Comparison of ENCODE assay signal across 8 mouse cellular contexts in genomic region chr14:118089806-118090392, GRCm38 (mm10). TPM values are rescaled to one million over a fixed set of nuclear protein-coding genes. Genes with fewer than 3 reads are reported as not detected.
DNase-seq lines count a peak whose midpoint lies in the region; ATAC-seq and TF ChIP-seq lines count a peak whose summit lies in the region.

No protein-coding gene starts in this region.

- TF ChIP-seq EP300 in CH12.LX (IDR thresholded peaks at IDR 0.05; ENCODE audit: low read length), result no peak

- under 1% methylated on average over 18 of the region's 18 CpGs for WGBS in embryonic facial prominence, embryonic 14.5 days
- WGBS in limb, embryonic 11.5 days, result 2% methylated on average over 18 of the region's 18 CpGs

- DNase-seq in frontal cortex, postnatal 10 days (ENCODE audit: low spot score in 2 of 2), result no peak
- no peak for DNase-seq in CH12.LX (ENCODE audit: extremely low read depth)
- peak; percentile 17 for DNase-seq in embryonic facial prominence, embryonic 14.5 days (ENCODE audit: low spot score)
- DNase-seq in limb, embryonic 11.5 days (ENCODE audit: low spot score), result peak; percentile 23
- DNase-seq in B cell, adult 2 months, result no peak
- no peak for DNase-seq in left cerebral cortex, postnatal 36 days (ENCODE audit: low spot score in 2 of 2)

- no peak for TF ChIP-seq RAD21 in CH12.LX (IDR thresholded peaks at IDR 0.05; ENCODE audit: low read depth, low read length)

- dilution Hi-C loops in CH12.LX (cut with MboI; ENCODE audit: extremely low pct_ligation_motif_present, extremely low pct_unique_long_range_greater_than_20kb, low sequenced_read_pairs), result no loop called here

- no peak for TF ChIP-seq CTCF in CH12.LX (conservative IDR thresholded peaks at IDR 0.05 in 1 of 2, IDR thresholded peaks at IDR 0.05 in 1 of 2; ENCODE audit: low read depth in 2 of 2, low read length in 2 of 2)

- no peaks in the 10 kb centered on the region for H3K9me3 ChIP-seq in CH12.LX (replicated peaks; ENCODE audit: low read length)
- H3K9me3 ChIP-seq in embryonic facial prominence, embryonic 14.5 days (ENCODE audit: control insufficient read depth, low read length), result no peaks in the 10 kb centered on the region
- no peaks in the 10 kb centered on the region for H3K9me3 ChIP-seq in limb, embryonic 11.5 days (ENCODE audit: control insufficient read depth, low read length)

- H3K27me3 ChIP-seq in CH12.LX (replicated peaks), result peaks cover 8% of the 10 kb centered on the region
- no peaks in the 10 kb centered on the region for H3K27me3 ChIP-seq in embryonic facial prominence, embryonic 14.5 days (replicated peaks; ENCODE audit: control insufficient read depth, insufficient read depth, low read length)
- H3K27me3 ChIP-seq in limb, embryonic 11.5 days (ENCODE audit: control insufficient read depth, insufficient read depth, low read length), result no peaks in the 10 kb centered on the region

- H3K79me2 ChIP-seq in CH12.LX (replicated peaks; ENCODE audit: control insufficient read depth, extremely low read depth, insufficient read depth, poor library complexity, severe bottlenecking), result no peaks in the 10 kb centered on the region

- in situ Hi-C loops in CH12.LX (cut with MboI; ENCODE audit: low pct_ligation_motif_present, low pct_unique_long_range_greater_than_20kb, low sequenced_read_pairs), result loop anchor here (5.0 kb wide), 1 partner anchor 47 kb away; the partner anchor contains the start of gene Gpr180

- peak overlapping the region; percentile 58 for H3K9ac ChIP-seq in CH12.LX (ENCODE audit: insufficient read depth, low read depth)
- H3K9ac ChIP-seq in embryonic facial prominence, embryonic 14.5 days (ENCODE audit: low read depth, low read length), result peak overlapping the region; percentile 70
- peak overlapping the region; percentile 55; the same call in 1 of the 2 replicates for H3K9ac ChIP-seq in limb, embryonic 11.5 days (ENCODE audit: low read length)

- TF ChIP-seq POLR2A in CH12.LX (IDR thresholded peaks at IDR 0.05; ENCODE audit: low read depth, low read length), result no peak

- intact Hi-C loops in left cerebral cortex, postnatal 36 days (cut with DNase I), result loop anchor here (5.0 kb wide), 1 partner anchor 88 kb away; no protein-coding TSS in a partner anchor

- peak; percentile 61 for ATAC-seq in frontal cortex, adult (ENCODE audit: low TSS enrichment)
- ATAC-seq in embryonic facial prominence, embryonic 14.5 days (ENCODE audit: low read depth), result peak; percentile 34; the same call in 1 of the 2 replicates
- ATAC-seq in limb, embryonic 11.5 days (ENCODE audit: insufficient number of reproducible peaks, low FRiP score, low TSS enrichment, low read depth), result peak; percentile 49; the same call in 1 of the 2 replicates
- ATAC-seq in monocyte, adult 5-6 weeks (replicated peaks; ENCODE audit: insufficient number of reproducible peaks, low FRiP score, low TSS enrichment, poor library complexity, severe bottlenecking), result 0 out of 2 replicates have a peak, but pooled peaks have one; percentile 8

- peak overlapping the region; percentile 82 to 91 (median 85) for H3K4me3 ChIP-seq in CH12.LX (replicated peaks in 1 of 3; ENCODE audit: low read depth in 2 of 3, low read length in 2 of 3, poor library complexity in 1 of 3)
- peak overlapping the region; percentile 57 for H3K4me3 ChIP-seq in embryonic facial prominence, embryonic 14.5 days (ENCODE audit: low read depth, low read length)
- peak overlapping the region; percentile 58 for H3K4me3 ChIP-seq in limb, embryonic 11.5 days (ENCODE audit: low read depth, low read length)

- H3K4me2 ChIP-seq in CH12.LX (ENCODE audit: insufficient read depth, low read depth, poor library complexity, severe bottlenecking), result peak overlapping the region; percentile 88
- H3K4me2 ChIP-seq in embryonic facial prominence, embryonic 14.5 days (ENCODE audit: low read depth, low read length), result peak overlapping the region; percentile 78
- H3K4me2 ChIP-seq in limb, embryonic 11.5 days (ENCODE audit: low read depth, severe bottlenecking), result peak overlapping the region; percentile 62

- H3K36me3 ChIP-seq in CH12.LX (replicated peaks in 1 of 2; ENCODE audit: control insufficient read depth in 1 of 2, insufficient read depth in 1 of 2, low read length in 1 of 2), result no peaks in the 10 kb centered on the region
- no peaks in the 10 kb centered on the region for H3K36me3 ChIP-seq in embryonic facial prominence, embryonic 14.5 days (ENCODE audit: control insufficient read depth, insufficient read depth, low read length)
- no peaks in the 10 kb centered on the region for H3K36me3 ChIP-seq in limb, embryonic 11.5 days (ENCODE audit: control insufficient read depth, insufficient read depth, low read length)

- H3K4me1 ChIP-seq in CH12.LX (ENCODE audit: control insufficient read depth in 1 of 2, insufficient read depth in 2 of 2), result peaks cover 13 to 36% of the 10 kb centered on the region in 2 experiments
- peaks cover 5% of the 10 kb centered on the region; the same call in 1 of the 2 replicates for H3K4me1 ChIP-seq in embryonic facial prominence, embryonic 14.5 days (ENCODE audit: control insufficient read depth, insufficient read depth, low read length)
- H3K4me1 ChIP-seq in limb, embryonic 11.5 days (ENCODE audit: control insufficient read depth, insufficient read depth, low read length), result 0 out of 2 replicates have a peak, but pooled peaks cover 3% of the 10 kb centered on the region

- no peak overlapping the region for H3K27ac ChIP-seq in CH12.LX (ENCODE audit: insufficient read depth, low read depth)
- peak overlapping the region; percentile 36; the same call in 1 of the 2 replicates for H3K27ac ChIP-seq in embryonic facial prominence, embryonic 14.5 days (replicated peaks; ENCODE audit: low read depth, low read length)
- H3K27ac ChIP-seq in limb, embryonic 11.5 days (replicated peaks; ENCODE audit: low read depth, low read length), result no peak overlapping the region

TF ChIP-seq in CH12.LX, 34 proteins besides CTCF, POLR2A, EP300 and RAD21:
- TF ChIP-seq MEF2A (IDR thresholded peaks at IDR 0.05; ENCODE audit: borderline replicate concordance, low read depth, low read length), result no peak
- no peak for TF ChIP-seq USF1 (IDR thresholded peaks at IDR 0.05; ENCODE audit: low read depth, low read length)
- TF ChIP-seq MXI1 (IDR thresholded peaks at IDR 0.05; ENCODE audit: low read depth, low read length), result peak; percentile 59; the same call in 1 of the 2 replicates
- TF ChIP-seq SMC3 (IDR thresholded peaks at IDR 0.05; ENCODE audit: low read depth, low read length), result no peak
- TF ChIP-seq TCF12 (IDR thresholded peaks at IDR 0.05; ENCODE audit: low read depth, low read length), result no peak
- no peak for TF ChIP-seq SIN3A (IDR thresholded peaks at IDR 0.05; ENCODE audit: low read length)

RNA-seq across cellular contexts. Expression of gene Dct, which starts 37.9 kb away (rescaled TPM):
- not detected in 2 replicates for total RNA-seq in CH12.LX (2012; rRNA removed)
- not detected in 2 replicates for total RNA-seq in CH12.LX (2014; rRNA removed)
- polyA plus RNA-seq in CH12.LX (2012; ENCODE audit: insufficient read length, low read depth), result 0.23 and 0.34 TPM in 2 replicates
- 9.1 and 10.9 TPM in 2 replicates for polyA plus RNA-seq in embryonic facial prominence, embryonic 14.5 days (2014; fragmentation: Nextera tagmentation; extraction: Ambion mirVana)
- polyA plus RNA-seq in limb, embryonic 11.5 days (2014; fragmentation: Nextera tagmentation; extraction: Ambion mirVana), result 1.5 and 1.6 TPM in 2 replicates
- not detected in 3 replicates for total RNA-seq in monocyte, adult 5-6 weeks (2017)
- total RNA-seq in left cerebral cortex, postnatal 36 days (2021), result under 1 TPM; 0.52 TPM

RNA-seq across cellular contexts. Expression of gene Tgds, which starts 42.7 kb away (rescaled TPM):
- total RNA-seq in CH12.LX (2012; rRNA removed) (19.5 and 20.7 TPM in 2 replicates), CH12.LX (2014; rRNA removed) (29.3 and 29.4 TPM in 2 replicates)
- 18.6 and 21.0 TPM in 2 replicates for polyA plus RNA-seq in CH12.LX (2012; ENCODE audit: insufficient read length, low read depth)
- 38.3 and 42.0 TPM in 2 replicates for polyA plus RNA-seq in embryonic facial prominence, embryonic 14.5 days (2014; fragmentation: Nextera tagmentation; extraction: Ambion mirVana)
- polyA plus RNA-seq in limb, embryonic 11.5 days (2014; fragmentation: Nextera tagmentation; extraction: Ambion mirVana), result 37.0 and 38.7 TPM in 2 replicates
- total RNA-seq in monocyte, adult 5-6 weeks (2017), result 9.3 to 26.2 TPM (median 25.2 TPM) in 3 replicates
- 1 to 10 TPM; 5.4 to 5.6 TPM for total RNA-seq in left cerebral cortex, postnatal 36 days (2021)

RNA-seq across cellular contexts. Expression of gene Gpr180, which starts 47.1 kb away (rescaled TPM):
- total RNA-seq in CH12.LX (2012; rRNA removed) (14.0 and 19.3 TPM in 2 replicates), CH12.LX (2014; rRNA removed) (15.3 and 15.8 TPM in 2 replicates)
- 8.3 and 11.7 TPM in 2 replicates for polyA plus RNA-seq in CH12.LX (2012; ENCODE audit: insufficient read length, low read depth)
- polyA plus RNA-seq in embryonic facial prominence, embryonic 14.5 days (2014; fragmentation: Nextera tagmentation; extraction: Ambion mirVana), result 91.1 and 92.9 TPM in 2 replicates
- polyA plus RNA-seq in limb, embryonic 11.5 days (2014; fragmentation: Nextera tagmentation; extraction: Ambion mirVana), result 50.0 and 53.3 TPM in 2 replicates
- total RNA-seq in monocyte, adult 5-6 weeks (2017), result 9.7 to 15.5 TPM (median 11.2 TPM) in 3 replicates
- total RNA-seq in left cerebral cortex, postnatal 36 days (2021), result 10 to 100 TPM; 33.0 to 34.0 TPM

Comparison
In these comparisons a context has a peak if more than half of its experiments do, and no peak if none do; other contexts are left out.
1. ATAC-seq: peak in every context shown above with its lines; median percentile 61 in frontal cortex, adult; 49 in limb, embryonic 11.5 days; 34 in embryonic facial prominence, embryonic 14.5 days; 8 in monocyte, adult 5-6 weeks.
2. DNase-seq: peak in embryonic facial prominence, embryonic 14.5 days (single experiment) and limb, embryonic 11.5 days (single experiment); none in frontal cortex, postnatal 10 days (0 of 2), CH12.LX (single experiment), B cell, adult 2 months (0 of 2) and left cerebral cortex, postnatal 36 days (0 of 2).
3. Peak in every context shown above with its lines, with median percentiles within 50 percentile points of each other: H3K4me2 ChIP-seq, H3K4me3 ChIP-seq and H3K9ac ChIP-seq.